Mouse (Mus musculus) urinary bladder, adult 2 months (tissue): ENCODE data around the gene Ece1. TPM values are rescaled to one million over a fixed set of nuclear protein-coding genes. Genes with fewer than 3 reads are reported as not detected.
A peak's percentile ranks its signal among the peaks of the same experiment; 100 is the strongest.

Experiments
- DNase-seq: peaks from one replicate; pipeline ENCODE4 v3.0.0; 2022; ENCODE audit warnings: low spot score
- polyA plus RNA-seq: library from polyadenylated mRNA; depleted of rRNA; stranded (reverse); fragments of >200 nt; gene quantifications from 2 replicates; pipeline ENCODE4 v1.2.3, GENCODE M21; 2012

Gene Ece1
- polyA plus RNA-seq, 1 experiment: 30.0 TPM

- DNase-seq: no peak
Measured at GRCm38 (mm10) chr4:137882663-137883062, 20.6 kb downstream of the Ece1 start.

- DNase-seq: no peak
Measured at GRCm38 (mm10) chr4:137883513-137884150, 21.6 kb downstream of the Ece1 start.

GRCm38 (mm10) chr4:137887337-137887992 lies 25.4 kb downstream of the Ece1 start:
- no peak for DNase-seq

- DNase-seq: no peak
Measured at GRCm38 (mm10) chr4:137887993-137888388, 26.0 kb downstream of the Ece1 start.

- no peak for DNase-seq
Measured at GRCm38 (mm10) chr4:137890596-137890995, 28.6 kb downstream of the Ece1 start.

GRCm38 (mm10) chr4:137891553-137892145 lies 29.6 kb downstream of the Ece1 start:
- no peak for DNase-seq

GRCm38 (mm10) chr4:137892713-137893242 lies 30.7 kb downstream of the Ece1 start:
- DNase-seq: no peak

GRCm38 (mm10) chr4:137896612-137897297 lies 34.7 kb downstream of the Ece1 start:
- no peak for DNase-seq

GRCm38 (mm10) chr4:137897298-137897612 lies 35.2 kb downstream of the Ece1 start:
- no peak for DNase-seq

- DNase-seq: no peak
Measured at GRCm38 (mm10) chr4:137898490-137898889, 36.5 kb downstream of the Ece1 start.

- no peak for DNase-seq
Measured at GRCm38 (mm10) chr4:137902268-137902667, 40.2 kb downstream of the Ece1 start.

GRCm38 (mm10) chr4:137902873-137903272 lies 40.8 kb downstream of the Ece1 start:
- no peak for DNase-seq

- DNase-seq: no peak
Measured at GRCm38 (mm10) chr4:137904956-137905551, 43.0 kb downstream of the Ece1 start.

- no peak for DNase-seq
Measured at GRCm38 (mm10) chr4:137907979-137908378, 45.9 kb downstream of the Ece1 start.

- no peak for DNase-seq
Measured at GRCm38 (mm10) chr4:137908489-137908888, 46.5 kb downstream of the Ece1 start.

- DNase-seq: no peak
Measured at GRCm38 (mm10) chr4:137908915-137909314, 46.9 kb downstream of the Ece1 start.

- no peak for DNase-seq
Measured at GRCm38 (mm10) chr4:137909471-137909870, 47.4 kb downstream of the Ece1 start.

- DNase-seq: no peak
Measured at GRCm38 (mm10) chr4:137910382-137911009, 48.5 kb downstream of the Ece1 start.

GRCm38 (mm10) chr4:137911657-137912056 lies 49.6 kb downstream of the Ece1 start:
- DNase-seq: no peak

- DNase-seq: no peak
Measured at GRCm38 (mm10) chr4:137912768-137913305, 50.8 kb downstream of the Ece1 start.

- peak; percentile 64 for DNase-seq
Measured at GRCm38 (mm10) chr4:137913321-137914057, 51.5 kb downstream of the Ece1 start.
